Mouse (Mus musculus) lung, adult 2 months (tissue): ENCODE results near the gene Szrd1.

Experiments
- CTCF ChIP-seq: fragments of 200-500 bp; IDR thresholded peaks from 2 replicates; pipeline ENCODE4 v1.5.1; 2011; ENCODE audit warnings: mild to moderate bottlenecking, low read length, control low read depth; ENCODE audit not compliant: insufficient read depth
- POLR2A ChIP-seq: fragments of 200-500 bp; IDR thresholded peaks from 2 replicates; pipeline ENCODE4 v1.6.1; 2011; ENCODE audit warnings: low read depth, mild to moderate bottlenecking, control low read depth, low read length, borderline replicate concordance; ENCODE audit errors: extremely low read depth

- TF ChIP-seq CTCF, result no peak
- no peak for TF ChIP-seq POLR2A
Observed at GRCm38 (mm10) chr4:141113831-141114230, 25.7 kb downstream of the Szrd1 start.
